Comparison of ENCODE assay signal across 8 mouse cellular contexts in genomic region chr4:136469941-136470346, GRCm38 (mm10). TPM values are rescaled to one million over a fixed set of nuclear protein-coding genes. Genes with fewer than 3 reads are reported as not detected.
DNase-seq lines count a peak whose midpoint lies in the region; ATAC-seq and TF ChIP-seq lines count a peak whose summit lies in the region.

No protein-coding gene starts in this region.

- no peaks in the 10 kb centered on the region for H3K36me3 ChIP-seq in erythroblast, embryonic 14.5 days (ENCODE audit: control insufficient read depth)
- H3K36me3 ChIP-seq in E14TG2a.4 (ENCODE audit: insufficient read depth, low read length): peaks cover 8% of the 10 kb centered on the region; the same call in 1 of the 2 replicates
- H3K36me3 ChIP-seq in forebrain, embryonic 10.5 days (replicated peaks): no peaks in the 10 kb centered on the region
- H3K36me3 ChIP-seq in limb, embryonic 12.5 days: no peaks in the 10 kb centered on the region
- H3K36me3 ChIP-seq in midbrain, embryonic 15.5 days (replicated peaks): no peaks in the 10 kb centered on the region

- H3K4me3 ChIP-seq in erythroblast, embryonic 14.5 days (replicated peaks): peak overlapping the region; percentile 80
- H3K4me3 ChIP-seq in E14TG2a.4 (replicated peaks; ENCODE audit: low read length): peak overlapping the region; percentile 92
- peak overlapping the region; percentile 98 for H3K4me3 ChIP-seq in forebrain, embryonic 10.5 days
- H3K4me3 ChIP-seq in limb, embryonic 12.5 days (replicated peaks): peak overlapping the region; percentile 89
- H3K4me3 ChIP-seq in midbrain, embryonic 15.5 days: peak overlapping the region; percentile 95

- no peak for DNase-seq in forebrain, embryonic 10.5 days (ENCODE audit: extremely low spot score, low spot score)
- no peak for DNase-seq in urinary bladder, postnatal 10 days (ENCODE audit: low spot score)
- no peak for DNase-seq in layer of hippocampus, postnatal 36 days

- peaks cover 51% of the 10 kb centered on the region for H3K27me3 ChIP-seq in erythroblast, embryonic 14.5 days (ENCODE audit: control insufficient read depth)
- H3K27me3 ChIP-seq in E14TG2a.4 (ENCODE audit: insufficient read depth, low read length): no peaks in the 10 kb centered on the region
- H3K27me3 ChIP-seq in forebrain, embryonic 10.5 days (ENCODE audit: poor library complexity, severe bottlenecking): peaks cover 15% of the 10 kb centered on the region
- peaks cover 5% of the 10 kb centered on the region for H3K27me3 ChIP-seq in limb, embryonic 12.5 days
- H3K27me3 ChIP-seq in midbrain, embryonic 15.5 days (replicated peaks): no peaks in the 10 kb centered on the region; the same call in 1 of the 2 replicates

- H3K4me1 ChIP-seq in erythroblast, embryonic 14.5 days (ENCODE audit: control insufficient read depth): peaks cover 29% of the 10 kb centered on the region
- peaks cover 71% of the 10 kb centered on the region for H3K4me1 ChIP-seq in E14TG2a.4 (replicated peaks; ENCODE audit: low read depth, low read length)
- H3K4me1 ChIP-seq in forebrain, embryonic 10.5 days: peaks cover 51% of the 10 kb centered on the region
- peaks cover 38% of the 10 kb centered on the region for H3K4me1 ChIP-seq in limb, embryonic 12.5 days (replicated peaks)
- H3K4me1 ChIP-seq in midbrain, embryonic 15.5 days: peaks cover 16% of the 10 kb centered on the region

- H3K4me2 ChIP-seq in limb, embryonic 12.5 days: peak overlapping the region; percentile 71
- H3K4me2 ChIP-seq in midbrain, embryonic 15.5 days: peak overlapping the region; percentile 62

- peak overlapping the region; percentile 91 for H3K9ac ChIP-seq in limb, embryonic 12.5 days (replicated peaks)
- H3K9ac ChIP-seq in midbrain, embryonic 15.5 days: peak overlapping the region; percentile 53

- H3K27ac ChIP-seq in forebrain, embryonic 10.5 days: peak overlapping the region; percentile 99
- H3K27ac ChIP-seq in limb, embryonic 12.5 days: peak overlapping the region; percentile 98
- H3K27ac ChIP-seq in midbrain, embryonic 15.5 days: peak overlapping the region; percentile 96

- no peaks in the 10 kb centered on the region; the same call in 1 of the 2 replicates for H3K9me3 ChIP-seq in erythroblast, embryonic 14.5 days (ENCODE audit: control insufficient read depth, low read length)
- no peaks in the 10 kb centered on the region for H3K9me3 ChIP-seq in E14TG2a.4 (ENCODE audit: low read length)
- no peaks in the 10 kb centered on the region for H3K9me3 ChIP-seq in forebrain, embryonic 10.5 days
- no peaks in the 10 kb centered on the region for H3K9me3 ChIP-seq in limb, embryonic 12.5 days
- no peaks in the 10 kb centered on the region for H3K9me3 ChIP-seq in midbrain, embryonic 15.5 days

- ATAC-seq in erythroblast, adult 5-6 weeks (replicated peaks; ENCODE audit: low FRiP score, poor library complexity, severe bottlenecking): no peak
- peak; percentile 82 for ATAC-seq in limb, embryonic 12.5 days (ENCODE audit: insufficient number of reproducible peaks, insufficient read depth, low FRiP score, low TSS enrichment, low read depth)
- peak; percentile 87 for ATAC-seq in midbrain, embryonic 15.5 days (replicated peaks)

- TF ChIP-seq CTCF in E14TG2a.4 (conservative IDR thresholded peaks at IDR 0.05; ENCODE audit: low read length): no peak

- under 1% methylated on average over 43 of the region's 55 CpGs for WGBS in forebrain, embryonic 10.5 days
- WGBS in limb, embryonic 12.5 days: under 1% methylated on average over 34 of the region's 55 CpGs
- WGBS in midbrain, embryonic 15.5 days: under 1% methylated on average over 23 of the region's 55 CpGs

RNA-seq across cellular contexts. Expression of gene Luzp1, which starts 0.4 kb away (rescaled TPM):
- 0.05 and 0.15 TPM in 2 replicates for polyA plus RNA-seq in erythroblast, embryonic 14.5 days (2012)
- total RNA-seq in erythroblast, adult 5-6 weeks (2015; ENCODE audit: low replicate concordance): 0.42 and 1.2 TPM in 2 replicates
- 1.0 and 10.7 TPM in 2 replicates for total RNA-seq in erythroblast, adult 5-6 weeks (2017; ENCODE audit: low replicate concordance)
- 153 and 154 TPM in 2 replicates for polyA plus RNA-seq in forebrain, embryonic 10.5 days (2016; fragmentation: Nextera tagmentation; extraction: Ambion mirVana)
- 131 and 144 TPM in 2 replicates for polyA plus RNA-seq in limb, embryonic 12.5 days (2016; fragmentation: Nextera tagmentation; extraction: Ambion mirVana)
- 52.0 and 57.7 TPM in 2 replicates for polyA plus RNA-seq in midbrain, embryonic 15.5 days (2015; fragmentation: Nextera tagmentation; extraction: Ambion mirVana)
- total RNA-seq in layer of hippocampus, postnatal 36 days (2021): 100 to 1,000 TPM in 1 of 2 experiments, 10 to 100 TPM in 1; 95.2 to 111 TPM

RNA-seq across cellular contexts. Expression of gene 6030445D17Rik, which starts 7.9 kb away (rescaled TPM):
- polyA plus RNA-seq in erythroblast, embryonic 14.5 days (2012): not detected in 2 replicates
- total RNA-seq in erythroblast, adult 5-6 weeks (2015; ENCODE audit: low replicate concordance): not detected in 2 replicates
- not detected in 2 replicates for total RNA-seq in erythroblast, adult 5-6 weeks (2017; ENCODE audit: low replicate concordance)
- 0.07 and 0.32 TPM in 2 replicates for polyA plus RNA-seq in forebrain, embryonic 10.5 days (2016; fragmentation: Nextera tagmentation; extraction: Ambion mirVana)
- 0.19 TPM in 1 of 2 replicates, not detected in the other for polyA plus RNA-seq in limb, embryonic 12.5 days (2016; fragmentation: Nextera tagmentation; extraction: Ambion mirVana)
- polyA plus RNA-seq in midbrain, embryonic 15.5 days (2015; fragmentation: Nextera tagmentation; extraction: Ambion mirVana): 0.15 and 0.19 TPM in 2 replicates
- total RNA-seq in layer of hippocampus, postnatal 36 days (2021): under 1 TPM; 0.51 to 0.65 TPM

RNA-seq across cellular contexts. Expression of gene Htr1d, which starts 46.6 kb away (rescaled TPM):
- polyA plus RNA-seq in erythroblast, embryonic 14.5 days (2012): not detected in 2 replicates
- total RNA-seq in erythroblast, adult 5-6 weeks (2015; ENCODE audit: low replicate concordance): not detected in 2 replicates
- not detected in 2 replicates for total RNA-seq in erythroblast, adult 5-6 weeks (2017; ENCODE audit: low replicate concordance)
- polyA plus RNA-seq in forebrain, embryonic 10.5 days (2016; fragmentation: Nextera tagmentation; extraction: Ambion mirVana): 0.31 TPM in 1 of 2 replicates, not detected in the other
- 0.11 and 0.17 TPM in 2 replicates for polyA plus RNA-seq in limb, embryonic 12.5 days (2016; fragmentation: Nextera tagmentation; extraction: Ambion mirVana)
- 1.4 and 1.9 TPM in 2 replicates for polyA plus RNA-seq in midbrain, embryonic 15.5 days (2015; fragmentation: Nextera tagmentation; extraction: Ambion mirVana)
- total RNA-seq in layer of hippocampus, postnatal 36 days (2021): under 1 TPM; 0.12 to 0.28 TPM

Comparison
In these comparisons a context has a peak if more than half of its experiments do, and no peak if none do; other contexts are left out.
1. RNA of gene Luzp1, which starts 0.4 kb away (polyA plus RNA-seq): 153 to 154 TPM in forebrain, embryonic 10.5 days, 131 to 144 TPM in limb, embryonic 12.5 days and 52.0 to 57.7 TPM in midbrain, embryonic 15.5 days; 0.05 to 0.15 TPM in erythroblast, embryonic 14.5 days; every median in the first group is over 10 times any median in the second.
2. Peak in every context shown above with its lines, with median percentiles within 50 percentile points of each other: H3K4me3 ChIP-seq and H3K27ac ChIP-seq.